Mouse (Mus musculus) forebrain, postnatal 0 days (tissue): ENCODE measurements around the gene Psmb3. TPM values are rescaled to one million over a fixed set of nuclear protein-coding genes. Genes with fewer than 3 reads are reported as not detected.
A peak's percentile ranks its signal among the peaks of the same experiment; 100 is the strongest.

ENCODE experiments used
- ATAC-seq: fragments of 200-750 bp; cut with Nextera tagmentation; 2 replicates; pipeline ENCODE4 v1.8.0; 2017; ENCODE audit warnings: mild to moderate bottlenecking, moderate library complexity
- DNase-seq: peaks from one replicate; pipeline ENCODE4 v3.0.0-alpha.2; 2015
- H3K27ac ChIP-seq: fragments of 300-500 bp; sonication (generic); 2 replicates; pipeline ENCODE4 v1.5.1; 2014; ENCODE audit warnings: low read depth, mild to moderate bottlenecking, antibody characterized with exemption, low read length, moderate library complexity, mixed read lengths
- H3K27me3 ChIP-seq: fragments of 300-500 bp; sonication (generic); 2 replicates; pipeline ENCODE4 v1.6.1; 2014; ENCODE audit warnings: mild to moderate bottlenecking, low read length, mixed read lengths; ENCODE audit not compliant: insufficient read depth
- H3K36me3 ChIP-seq: fragments of 300-500 bp; sonication (generic); 2 replicates; pipeline ENCODE4 v1.6.1; 2014; ENCODE audit warnings: mild to moderate bottlenecking, moderate library complexity; ENCODE audit not compliant: insufficient read depth
- H3K4me1 ChIP-seq: fragments of 300-500 bp; sonication (generic); 2 replicates; pipeline ENCODE4 v1.6.1; 2014; ENCODE audit warnings: antibody characterized with exemption; ENCODE audit not compliant: insufficient read depth
- H3K4me2 ChIP-seq: fragments of 300-500 bp; sonication (generic); 2 replicates; pipeline ENCODE4 v1.6.1; 2014; ENCODE audit warnings: low read depth, mild to moderate bottlenecking, moderate library complexity
- H3K4me3 ChIP-seq: fragments of 300-500 bp; sonication (generic); 2 replicates; pipeline ENCODE4 v1.5.1; 2014; ENCODE audit warnings: low read depth, low read length, mixed read lengths
- H3K9ac ChIP-seq: fragments of 300-500 bp; sonication (generic); 2 replicates; pipeline ENCODE4 v1.6.1; 2014; ENCODE audit warnings: mild to moderate bottlenecking
- H3K9me3 ChIP-seq: fragments of 300-500 bp; sonication (generic); 2 replicates; pipeline ENCODE4 v1.6.1; 2016; ENCODE audit warnings: low read length
- CTCF ChIP-seq: sonication (generic); IDR thresholded peaks from 2 replicates; pipeline ENCODE4 v1.5.1; 2016; ENCODE audit warnings: antibody characterized with exemption, control low read depth, low read depth
- WGBS: fragments of 180-500 bp; shearing (Covaris S2); extraction: QIAGEN DNeasy Blood & Tissue Kit; methylation state at CpG from one replicate; pipeline ENCODE4 v1.1.7; 2014; 5-methylcytosine and 5-hydroxymethylcytosine counted together
- polyA plus RNA-seq: library from polyadenylated mRNA; unstranded; fragments of >200 nt; fragmentation: Nextera tagmentation; extraction: Ambion mirVana; gene quantifications from 2 replicates; pipeline ENCODE4 v1.2.1, GENCODE M21; 2015
- total RNA-seq: library from RNA; depleted of rRNA; stranded (reverse); fragments of >200 nt; gene quantifications from 2 replicates; pipeline ENCODE4 v1.2.3, GENCODE M21; 2014

Gene Psmb3
- total and polyA plus RNA-seq, 2 experiments from 2014 or later: 322 to 499 TPM

GRCm38 (mm10) chr11:97684766-97685165 is 18.4 kb upstream of the Psmb3 start:
- Histone ChIP-seq H3K9ac (no peak overlapping the region), H3K4me3 (no peak overlapping the region), H3K4me1 (no peaks in the 10 kb centered on the region), H3K27ac (0 out of 2 replicates have a peak overlapping the region, but pooled peaks have one; percentile 1), H3K9me3 (no peaks in the 10 kb centered on the region), H3K27me3 (no peaks in the 10 kb centered on the region), H3K36me3 (peaks cover 36% of the 10 kb centered on the region), H3K4me2 (no peak overlapping the region)
- 47% methylated on average over 7 of the region's 7 CpGs for WGBS
- ATAC-seq (no peak), DNase-seq (no peak)
- TF ChIP-seq CTCF: no peak

- no peaks in the 10 kb centered on the region for H3K4me1 ChIP-seq
- 0 out of 2 replicates have a peak within 1 kb of the TSS, but pooled peaks have one; percentile 1 for H3K27ac ChIP-seq
- no peaks in the 10 kb centered on the region for H3K27me3 ChIP-seq
- peak within 1 kb of the TSS; percentile 97 for H3K4me2 ChIP-seq
- H3K4me3 ChIP-seq: peak within 1 kb of the TSS; percentile 42
- H3K36me3 ChIP-seq: peaks cover 35% of the 10 kb centered on the region
- no peak for TF ChIP-seq CTCF
- H3K9ac ChIP-seq: peak within 1 kb of the TSS; percentile 69
- H3K9me3 ChIP-seq: no peaks in the 10 kb centered on the region
- under 1% methylated on average over 43 of the region's 43 CpGs for WGBS
- ATAC-seq (peak; percentile 74), DNase-seq (peak; percentile 57)
Measured at GRCm38 (mm10) chr11:97685613-97686321, 17.4 kb upstream of the Psmb3 start, which contains the start of gene Cisd3. Gene Cisd3 (plus strand): TSS chr11:97685826.

GRCm38 (mm10) chr11:97686322-97686908 is 16.8 kb upstream of the Psmb3 start:
- Histone ChIP-seq H3K9me3 (no peaks in the 10 kb centered on the region), H3K27ac (no peak overlapping the region), H3K4me1 (no peaks in the 10 kb centered on the region), H3K9ac (no peak overlapping the region; the same call in 1 of the 2 replicates), H3K36me3 (peaks cover 38% of the 10 kb centered on the region), H3K4me3 (no peak overlapping the region), H3K4me2 (peak overlapping the region; percentile 97), H3K27me3 (no peaks in the 10 kb centered on the region)
- ATAC-seq (no peak), DNase-seq (no peak)
- 77% methylated on average over 11 of the region's 11 CpGs for WGBS
- TF ChIP-seq CTCF: no peak

- Histone ChIP-seq H3K27ac (no peak overlapping the region), H3K9me3 (no peaks in the 10 kb centered on the region), H3K4me1 (no peaks in the 10 kb centered on the region), H3K36me3 (peaks cover 38% of the 10 kb centered on the region), H3K4me3 (no peak overlapping the region), H3K9ac (0 out of 2 replicates have a peak overlapping the region, but pooled peaks have one; percentile 3), H3K27me3 (no peaks in the 10 kb centered on the region), H3K4me2 (no peak overlapping the region)
- DNase-seq: no peak
- ATAC-seq: no peak
- 85% methylated on average over 3 of the region's 3 CpGs for WGBS
- TF ChIP-seq CTCF: no peak
Measured at GRCm38 (mm10) chr11:97687061-97687460, 16.1 kb upstream of the Psmb3 start.

GRCm38 (mm10) chr11:97689861-97690260 is 13.3 kb upstream of the Psmb3 start:
- H3K4me2 ChIP-seq: no peak overlapping the region
- no peak overlapping the region for H3K27ac ChIP-seq
- H3K9me3 ChIP-seq: no peaks in the 10 kb centered on the region
- H3K27me3 ChIP-seq: no peaks in the 10 kb centered on the region
- peaks cover 44% of the 10 kb centered on the region for H3K36me3 ChIP-seq
- WGBS: 24% methylated on average over 10 of the region's 10 CpGs
- no peak overlapping the region for H3K9ac ChIP-seq
- ATAC-seq (0 out of 2 replicates have a peak, but pooled peaks have one; percentile 25), DNase-seq (peak; percentile 85)
- peaks cover under 1% of the 10 kb centered on the region for H3K4me1 ChIP-seq
- TF ChIP-seq CTCF: peak; percentile 98
- H3K4me3 ChIP-seq: no peak overlapping the region

- H3K4me3 ChIP-seq: no peak overlapping the region
- peak overlapping the region; percentile 75; the same call in 1 of the 2 replicates for H3K27ac ChIP-seq
- H3K4me2 ChIP-seq: peak overlapping the region; percentile 71
- H3K4me1 ChIP-seq: peaks cover 27% of the 10 kb centered on the region
- DNase-seq: no peak
- H3K27me3 ChIP-seq: no peaks in the 10 kb centered on the region
- no peak for ATAC-seq
- no peaks in the 10 kb centered on the region for H3K9me3 ChIP-seq
- TF ChIP-seq CTCF: no peak
- peak overlapping the region; percentile 35; the same call in 1 of the 2 replicates for H3K9ac ChIP-seq
- H3K36me3 ChIP-seq: peaks cover 34% of the 10 kb centered on the region
- 46% methylated on average over 4 of the region's 4 CpGs for WGBS
Measured at GRCm38 (mm10) chr11:97694435-97694834, 8.8 kb upstream of the Psmb3 start.
